Comparison of ENCODE assay signal across 8 mouse cellular contexts in genomic region chr5:53999831-54000230, GRCm38 (mm10). TPM values are rescaled to one million over a fixed set of nuclear protein-coding genes. Genes with fewer than 3 reads are reported as not detected.
DNase-seq lines count a peak whose midpoint lies in the region; ATAC-seq and TF ChIP-seq lines count a peak whose summit lies in the region.

No protein-coding gene starts in this region.

- peak overlapping the region; percentile 97 for H3K9ac ChIP-seq in heart, embryonic 16.5 days (ENCODE audit: low read length)
- H3K9ac ChIP-seq in liver, postnatal 0 days (replicated peaks): peak overlapping the region; percentile 94; the same call in 1 of the 2 replicates

- intact Hi-C loops in heart, postnatal 14 days (cut with DNase I): loop anchor here (2.0 to 5.0 kb wide), 6 partner anchors 42 to 128 kb away; no protein-coding TSS in a partner anchor

- no peak for TF ChIP-seq CTCF in liver, postnatal 0 days (IDR thresholded peaks at IDR 0.05; ENCODE audit: low read depth)

- H3K36me3 ChIP-seq in heart, embryonic 16.5 days (ENCODE audit: control insufficient read depth, insufficient read depth): no peaks in the 10 kb centered on the region
- H3K36me3 ChIP-seq in liver, postnatal 0 days (replicated peaks; ENCODE audit: insufficient read depth, low read length): no peaks in the 10 kb centered on the region

- peak overlapping the region; percentile 99 for H3K4me3 ChIP-seq in heart, embryonic 16.5 days (ENCODE audit: low read length)
- peak overlapping the region; percentile 97 for H3K4me3 ChIP-seq in liver, postnatal 0 days (ENCODE audit: low read depth, low read length)

- no peaks in the 10 kb centered on the region for H3K27me3 ChIP-seq in heart, embryonic 16.5 days (ENCODE audit: control insufficient read depth, insufficient read depth, low read length)
- no peaks in the 10 kb centered on the region for H3K27me3 ChIP-seq in liver, postnatal 0 days (ENCODE audit: insufficient read depth, low read length)

- H3K4me2 ChIP-seq in heart, embryonic 16.5 days (ENCODE audit: low read depth, low read length): peak overlapping the region; percentile 72
- peak overlapping the region; percentile 92 for H3K4me2 ChIP-seq in liver, postnatal 0 days (ENCODE audit: low read depth, low read length)

- peak; percentile 13 to 30 for DNase-seq in heart, adult 18-20 months
- no peak for DNase-seq in heart, postnatal 14 days
- DNase-seq in T-cell, adult 2 months (ENCODE audit: low spot score): peak; percentile 42
- DNase-seq in liver, postnatal 0 days: no peak
- DNase-seq in thymus, postnatal 10 days (ENCODE audit: low spot score in 2 of 2): peak; percentile 22 to 45
- DNase-seq in frontal cortex, postnatal 14 days (ENCODE audit: low spot score in 2 of 2): no peak
- DNase-seq in layer of hippocampus, postnatal 14 days (ENCODE audit: low spot score in 2 of 2): no peak

- no peak for TF ChIP-seq EP300 in liver, postnatal 0 days (IDR thresholded peaks at IDR 0.05; ENCODE audit: low read depth)

- ATAC-seq in heart, embryonic 16.5 days (replicated peaks; ENCODE audit: extremely low read depth, insufficient read depth, low FRiP score): no peak
- ATAC-seq in liver, postnatal 0 days: no peak

- peak overlapping the region; percentile 94 for H3K27ac ChIP-seq in heart, embryonic 16.5 days (ENCODE audit: low read length)
- H3K27ac ChIP-seq in liver, postnatal 0 days (ENCODE audit: low read depth): no peak overlapping the region

- WGBS in heart, embryonic 16.5 days: 2% methylated on average over 2 of the region's 2 CpGs
- 1% methylated on average over 2 of the region's 2 CpGs for WGBS in liver, postnatal 0 days (ENCODE audit: insufficient replicate concordance)

- peaks cover 19% of the 10 kb centered on the region for H3K4me1 ChIP-seq in heart, embryonic 16.5 days (ENCODE audit: control insufficient read depth, insufficient read depth, low read length)
- H3K4me1 ChIP-seq in liver, postnatal 0 days (ENCODE audit: insufficient read depth): peaks cover 19% of the 10 kb centered on the region

- no peaks in the 10 kb centered on the region for H3K9me3 ChIP-seq in heart, embryonic 16.5 days (replicated peaks; ENCODE audit: control insufficient read depth, low read length)
- no peaks in the 10 kb centered on the region for H3K9me3 ChIP-seq in liver, postnatal 0 days (ENCODE audit: low read length)

RNA-seq across cellular contexts. Expression of gene Stim2, which starts 1.5 kb away (rescaled TPM):
- total RNA-seq in heart, adult 18-20 months (2021): 10 to 100 TPM; 14.0 to 15.3 TPM
- 10 to 100 TPM; 19.9 to 23.5 TPM for total RNA-seq in heart, postnatal 14 days (2021)
- polyA plus RNA-seq in heart, embryonic 16.5 days (2015; fragmentation: Nextera tagmentation; extraction: Ambion mirVana): 7.8 and 12.2 TPM in 2 replicates
- polyA plus RNA-seq in liver, postnatal 0 days (2015; fragmentation: Nextera tagmentation; extraction: Ambion mirVana): 5.4 and 6.3 TPM in 2 replicates
- total RNA-seq in layer of hippocampus, postnatal 14 days (2021): 100 to 1,000 TPM; 103 to 108 TPM

Comparison
In these comparisons a context has a peak if more than half of its experiments do, and no peak if none do; other contexts are left out.
1. DNase-seq: peak in heart, adult 18-20 months (2 of 2), T-cell, adult 2 months (single experiment) and thymus, postnatal 10 days (2 of 2); none in heart, postnatal 14 days (0 of 2), liver, postnatal 0 days (single experiment), frontal cortex, postnatal 14 days (0 of 2) and layer of hippocampus, postnatal 14 days (0 of 2).
2. RNA of gene Stim2, which starts 1.5 kb away (total RNA-seq): 103 to 108 TPM in layer of hippocampus, postnatal 14 days; 19.9 to 23.5 TPM in heart, postnatal 14 days and 14.0 to 15.3 TPM in heart, adult 18-20 months; every median in the first group is over 4 times any median in the second.